Comparison of ENCODE assay signal across 1 mouse cellular context in the genomic region with DNA sequence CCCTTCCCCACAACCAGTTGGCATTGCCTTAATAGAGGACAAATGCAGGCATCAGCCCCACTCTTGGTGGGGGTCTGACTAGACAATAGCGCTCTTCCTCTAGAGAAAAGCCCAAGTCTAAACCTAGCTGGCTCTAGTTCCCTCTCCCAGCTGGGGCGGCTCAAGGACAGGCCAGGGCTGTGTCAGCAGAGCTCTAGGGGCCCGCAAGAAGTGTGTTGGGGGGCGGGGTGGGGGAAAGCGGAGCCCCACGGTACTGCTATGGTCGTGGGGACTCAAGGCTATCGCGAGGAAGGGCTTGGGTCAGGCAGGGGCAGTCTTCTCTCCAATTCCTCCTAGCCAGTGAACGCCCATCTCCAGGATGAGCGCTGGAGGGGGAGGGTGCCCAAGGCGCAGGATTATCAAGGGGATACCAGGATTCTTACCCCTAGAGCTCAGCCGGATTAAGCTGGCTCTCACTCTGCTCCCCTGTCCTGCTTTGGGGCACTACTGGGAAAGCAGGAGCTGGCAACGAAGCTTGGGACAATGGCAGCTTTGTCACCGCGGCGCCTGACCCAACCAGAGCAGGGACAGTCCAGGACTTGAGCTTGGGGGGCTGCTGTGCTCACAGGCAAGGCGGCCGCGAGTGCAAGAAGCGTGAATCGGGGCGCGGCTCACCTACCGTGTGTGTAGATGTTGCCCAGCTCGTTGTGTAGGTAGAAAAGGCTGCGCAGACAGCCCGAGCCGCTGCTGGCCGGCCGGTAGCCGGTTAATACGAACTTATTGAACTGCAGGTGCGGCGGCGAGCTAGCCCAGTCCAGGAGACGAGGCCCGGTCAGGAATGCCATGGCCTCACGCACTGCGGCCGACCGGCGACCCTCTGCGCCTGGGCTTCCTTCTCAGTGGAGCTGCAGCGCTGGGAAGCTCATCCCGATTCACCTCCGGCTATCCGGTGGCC.
TF ChIP-seq lines count a peak whose summit lies in the region.

No protein-coding gene starts in this region.

TF ChIP-seq in MEL, 35 proteins besides CTCF, POLR2A, EP300 and RAD21:
- no peak for TF ChIP-seq POLR2AphosphoS5 (IDR thresholded peaks at IDR 0.05; ENCODE audit: borderline replicate concordance, low read depth, low read length)
- no peak for TF ChIP-seq CHD2 (IDR thresholded peaks at IDR 0.05; ENCODE audit: low read length)
- no peak for TF ChIP-seq MEF2A (IDR thresholded peaks at IDR 0.05; ENCODE audit: extremely low read depth, insufficient replicate concordance, low read depth, low read length, poor library complexity, severe bottlenecking)
- no peak for TF ChIP-seq MYC (IDR thresholded peaks at IDR 0.05; ENCODE audit: low read depth, low read length)
- no peak for TF ChIP-seq USF2 (IDR thresholded peaks at IDR 0.05; ENCODE audit: borderline replicate concordance in 1 of 2, insufficient read depth in 1 of 2, low read depth in 1 of 2, low read length in 2 of 2)
- no peak for TF ChIP-seq ZMIZ1 (IDR thresholded peaks at IDR 0.05; ENCODE audit: low read depth, low read length)
- no peak for TF ChIP-seq CHD1 (IDR thresholded peaks at IDR 0.05; ENCODE audit: low read depth, low read length)
